Mouse (Mus musculus): Measurements from ENCODE around the gene Sugp1.

DNA sequence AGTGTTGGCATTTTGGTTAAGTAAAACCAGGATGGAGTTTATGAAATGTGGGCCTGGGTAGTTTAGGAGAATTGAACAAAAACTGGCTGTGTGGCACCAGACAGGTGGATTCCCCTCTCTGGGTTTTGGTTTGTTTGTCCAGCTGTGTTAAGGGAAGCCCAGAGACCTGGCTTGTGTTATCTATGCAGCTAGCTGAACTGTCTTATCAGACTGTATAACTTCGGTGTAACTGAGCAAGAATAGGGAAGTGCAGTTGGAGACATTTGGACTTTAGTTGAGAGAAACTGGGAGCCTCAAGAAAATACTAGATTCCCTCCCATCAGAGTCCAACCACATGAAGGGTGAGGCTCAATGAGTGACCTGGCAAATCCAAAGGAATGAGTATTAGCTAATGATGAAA is 31.1 kb downstream of the Sugp1 start:
- TF ChIP-seq CTCF (IDR thresholded peaks at IDR 0.05): no peak
- no peak for TF ChIP-seq POLR2A (IDR thresholded peaks at IDR 0.05; ENCODE audit: insufficient read depth, low read depth, low read length)

All from heart, adult 2 months (tissue).